In genomic region chr16:33859988-33860700, GRCm38 (mm10) we compare ENCODE assay signal across 7 mouse cellular contexts. TPM values are rescaled to one million over a fixed set of nuclear protein-coding genes. Genes with fewer than 3 reads are reported as not detected.
A peak's percentile ranks its signal among the peaks of the same experiment; 100 is the strongest.
DNase-seq lines count a peak whose midpoint lies in the region; ATAC-seq lines count a peak whose summit lies in the region.

No protein-coding gene starts in this region.

- ATAC-seq in hindbrain, embryonic 14.5 days (ENCODE audit: low FRiP score) = peak; percentile 88; the same call in 1 of the 2 replicates

- H3K4me1 ChIP-seq in hindbrain, embryonic 14.5 days (replicated peaks; ENCODE audit: control insufficient read depth, insufficient read depth, low read length) = peaks cover 6% of the 10 kb centered on the region

- H3K4me2 ChIP-seq in hindbrain, embryonic 14.5 days (replicated peaks) = peak overlapping the region; percentile 35

- no peaks in the 10 kb centered on the region for H3K9me3 ChIP-seq in hindbrain, embryonic 14.5 days (ENCODE audit: control insufficient read depth, low read length)

- peak; percentile 47 for DNase-seq in adipocyte (ENCODE audit: low spot score)
- peak; percentile 92 for DNase-seq in cerebellum, adult 8-10 months
- peak; percentile 82 to 93 for DNase-seq in gastrocnemius, adult 8-10 months (ENCODE audit: low spot score in 2 of 2)
- DNase-seq in hindbrain, embryonic 14.5 days (ENCODE audit: low spot score) = peak; percentile 61
- DNase-seq in layer of hippocampus, postnatal 25 days (ENCODE audit: extremely low spot score in 1 of 2, low spot score in 1 of 2) = peak; percentile 45 to 68
- DNase-seq in lung, postnatal 25 days (ENCODE audit: low spot score) = peak; percentile 28
- DNase-seq in skeletal muscle tissue, adult 2 months (ENCODE audit: low read depth, low spot score) = peak; percentile 94

- no peaks in the 10 kb centered on the region for H3K36me3 ChIP-seq in hindbrain, embryonic 14.5 days (replicated peaks; ENCODE audit: control insufficient read depth, insufficient read depth)

- H3K27ac ChIP-seq in hindbrain, embryonic 14.5 days = 0 out of 2 replicates have a peak overlapping the region, but pooled peaks have one; percentile 43

- H3K27me3 ChIP-seq in hindbrain, embryonic 14.5 days (ENCODE audit: control insufficient read depth, insufficient read depth, low read length) = no peaks in the 10 kb centered on the region

- peak overlapping the region; percentile 44 for H3K9ac ChIP-seq in hindbrain, embryonic 14.5 days

- 42% methylated on average over 14 of the region's 14 CpGs for WGBS in hindbrain, embryonic 14.5 days

- H3K4me3 ChIP-seq in hindbrain, embryonic 14.5 days (replicated peaks; ENCODE audit: low read length) = no peak overlapping the region

RNA-seq across cellular contexts. Expression of gene Itgb5, which starts 30.7 kb away (rescaled TPM):
- 100 to 1,000 TPM in 2 of 4 experiments, 10 to 100 TPM in 2; 98.7 to 124 (median 105) TPM for total RNA-seq in gastrocnemius, adult 8-10 months (2022)
- polyA plus RNA-seq in hindbrain, embryonic 14.5 days (2014; fragmentation: Nextera tagmentation; extraction: Ambion mirVana) = 27.1 and 27.2 TPM in 2 replicates
- 10 to 100 TPM; 38.7 to 42.3 TPM for total RNA-seq in layer of hippocampus, postnatal 25 days (2021)

Comparison
In these comparisons a context has a peak if more than half of its experiments do, and no peak if none do; other contexts are left out.
1. DNase-seq: peak in every context shown above with its lines; median percentile 94 in skeletal muscle tissue, adult 2 months; 92 in cerebellum, adult 8-10 months; 88 in gastrocnemius, adult 8-10 months; 61 in hindbrain, embryonic 14.5 days; 56 in layer of hippocampus, postnatal 25 days; 47 in adipocyte; 28 in lung, postnatal 25 days.